Mouse (Mus musculus) thymus, adult 2 months (tissue): Measurements from ENCODE around the gene Acad10. TPM values are rescaled to one million over a fixed set of nuclear protein-coding genes. Genes with fewer than 3 reads are reported as not detected.

Experiments
- DNase-seq: peaks from one replicate; pipeline ENCODE4 v3.0.0; 2021
- H3K27ac ChIP-seq: fragments of 200-500 bp; 2 replicates; pipeline ENCODE4 v1.5.1; 2012; ENCODE audit warnings: low read length, control low read depth; ENCODE audit not compliant: control insufficient read depth, insufficient read depth
- H3K27me3 ChIP-seq: fragments of 200-500 bp; 2 replicates; pipeline ENCODE4 v1.6.1; 2012; ENCODE audit warnings: mild to moderate bottlenecking, low read length, moderate library complexity, mixed read lengths; ENCODE audit not compliant: control insufficient read depth, insufficient read depth
- H3K36me3 ChIP-seq: fragments of 200-500 bp; 2 replicates; pipeline ENCODE4 v1.6.1; 2012; ENCODE audit warnings: mild to moderate bottlenecking, low read length, moderate library complexity; ENCODE audit not compliant: control insufficient read depth, insufficient read depth
- H3K4me1 ChIP-seq: fragments of 200-500 bp; replicated peaks from 2 replicates; pipeline ENCODE4 v1.6.1; 2012; ENCODE audit warnings: low read length; ENCODE audit not compliant: control insufficient read depth, insufficient read depth
- H3K4me3 ChIP-seq: fragments of 200-500 bp; 2 replicates; pipeline ENCODE4 v1.5.1; 2012; ENCODE audit warnings: mild to moderate bottlenecking, low read length, control low read depth, moderate library complexity; ENCODE audit not compliant: control insufficient read depth, insufficient read depth
- CTCF ChIP-seq: fragments of 200-500 bp; IDR thresholded peaks from 2 replicates; pipeline ENCODE4 v1.5.1; 2012; ENCODE audit warnings: mild to moderate bottlenecking, control low read depth, low read length, moderate library complexity, borderline replicate concordance; ENCODE audit not compliant: control insufficient read depth, poor library complexity, insufficient read depth; ENCODE audit errors: extremely low read depth
- POLR2A ChIP-seq: fragments of 200-500 bp; IDR thresholded peaks from 2 replicates; pipeline ENCODE4 v1.6.1; 2012; ENCODE audit warnings: mild to moderate bottlenecking, low read length, control low read depth, moderate library complexity; ENCODE audit not compliant: control insufficient read depth, poor library complexity, insufficient read depth; ENCODE audit errors: extremely low read depth
- WGBS: fragments of 180-500 bp; shearing (Covaris S2); methylation state at CpG from one replicate; pipeline ENCODE4 v1.1.7; 2018; 5-methylcytosine and 5-hydroxymethylcytosine counted together
- polyA plus RNA-seq: library from polyadenylated mRNA; depleted of rRNA; stranded (reverse); fragments of >200 nt; gene quantifications from 2 replicates; pipeline ENCODE4 v1.2.3, GENCODE M21; 2012; rRNA removed

Acad10 gene
- polyA plus RNA-seq, 1 experiment: 7.2 TPM

DNA sequence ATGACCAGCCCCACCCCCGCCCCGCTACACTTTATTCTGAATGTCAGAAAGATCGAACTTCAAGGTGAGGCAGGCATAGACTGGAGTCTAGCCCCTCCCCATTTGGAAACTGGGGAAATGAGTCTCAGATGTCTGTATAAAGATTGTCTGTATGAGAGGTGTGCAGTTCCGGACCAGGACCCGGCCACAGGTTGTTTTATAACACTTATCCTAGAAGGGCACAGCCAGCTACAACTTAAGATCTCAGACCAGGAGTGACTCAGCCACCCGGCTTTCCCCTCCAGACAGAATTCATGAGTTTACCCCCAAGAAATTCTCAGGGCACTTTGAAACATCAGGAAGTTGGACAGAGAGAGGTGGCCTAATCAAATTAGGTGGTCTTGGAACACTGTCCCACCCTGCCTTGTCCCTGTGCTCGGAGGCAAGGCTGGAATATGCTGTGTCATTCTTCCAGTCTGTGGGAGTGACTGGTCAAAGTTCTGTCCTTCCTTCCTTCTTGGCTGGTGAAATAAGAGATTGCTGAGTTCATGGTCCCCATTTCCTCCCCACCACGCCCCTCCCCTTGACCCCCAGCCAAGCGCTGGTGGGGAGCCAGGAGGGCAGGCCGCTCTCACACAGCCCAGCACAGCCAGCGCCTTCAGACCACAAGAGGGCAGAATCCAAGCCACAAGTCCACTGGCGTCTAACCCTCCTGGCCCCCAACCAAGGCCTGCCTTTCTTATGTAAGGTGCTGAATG is 76.4 kb downstream of the Acad10 start:
- H3K4me3 ChIP-seq: no peak overlapping the region
- no peaks in the 10 kb centered on the region for H3K27me3 ChIP-seq
- WGBS: 44% methylated on average over 12 of the region's 12 CpGs
- no peaks in the 10 kb centered on the region for H3K36me3 ChIP-seq
- no peak overlapping the region for H3K27ac ChIP-seq
- 0 out of 2 replicates have a peak, but pooled peaks have one; percentile 28 for TF ChIP-seq CTCF
- TF ChIP-seq POLR2A: no peak
- peaks cover 25% of the 10 kb centered on the region for H3K4me1 ChIP-seq
- peak; percentile 21 for DNase-seq

DNA sequence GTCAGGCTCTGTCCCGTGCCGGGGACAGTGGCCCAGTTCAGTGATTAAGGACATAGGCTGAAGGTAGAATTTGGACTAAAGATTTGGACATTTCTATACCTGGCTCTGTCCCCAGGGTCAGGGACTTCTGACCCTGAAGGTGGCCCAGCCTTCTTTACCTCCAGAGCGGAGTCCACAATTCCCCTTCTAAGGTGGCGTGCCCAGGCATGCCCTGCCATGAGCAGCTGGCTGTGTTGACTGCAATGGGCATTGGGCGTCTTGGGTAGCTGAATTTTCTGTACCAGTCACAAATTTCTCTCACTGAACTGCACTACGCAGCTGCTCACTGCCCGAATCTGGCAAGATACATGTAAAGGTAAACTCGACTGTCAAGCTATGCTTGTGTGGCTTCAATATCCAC is 78.4 kb downstream of the Acad10 start:
- Histone ChIP-seq H3K27me3 (no peaks in the 10 kb centered on the region), H3K4me3 (no peak overlapping the region), H3K27ac (no peak overlapping the region), H3K36me3 (no peaks in the 10 kb centered on the region), H3K4me1 (peaks cover 21% of the 10 kb centered on the region)
- DNase-seq: no peak
- 92% methylated on average over 8 of the region's 8 CpGs for WGBS
- TF ChIP-seq POLR2A (no peak), CTCF (no peak)

DNA sequence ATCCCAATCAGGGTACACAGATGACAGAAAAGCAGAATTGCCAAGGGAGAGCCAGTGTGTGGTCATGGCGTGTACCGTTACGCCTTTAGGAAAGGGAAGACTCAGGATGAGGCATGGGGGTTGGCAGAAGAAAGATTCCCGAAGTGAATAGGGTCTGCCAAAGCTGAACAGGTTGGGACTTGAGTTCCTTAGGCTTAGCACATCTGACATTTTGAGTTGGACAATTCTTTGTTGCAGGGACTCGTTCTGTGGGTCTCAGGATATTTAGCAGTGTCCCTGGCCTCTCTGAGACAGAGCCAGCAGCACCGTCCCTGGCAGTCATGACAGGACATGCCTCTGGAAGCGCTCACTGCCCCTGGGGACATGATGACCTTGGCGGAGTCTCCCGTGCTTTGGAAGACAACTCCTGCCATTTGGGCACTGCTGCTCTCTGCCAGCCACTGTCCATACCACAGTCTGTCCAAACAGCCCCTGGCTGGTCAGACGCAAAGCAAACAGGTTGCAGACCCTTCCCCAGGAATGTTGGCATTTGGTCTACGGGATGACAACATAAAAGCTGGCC is 83.3 kb downstream of the Acad10 start:
- Histone ChIP-seq H3K27me3 (no peaks in the 10 kb centered on the region), H3K4me3 (no peak overlapping the region), H3K4me1 (peaks cover 12% of the 10 kb centered on the region), H3K27ac (no peak overlapping the region), H3K36me3 (no peaks in the 10 kb centered on the region)
- TF ChIP-seq CTCF (no peak), POLR2A (no peak)
- DNase-seq: no peak
- WGBS: 95% methylated on average over 11 of the region's 11 CpGs

DNA sequence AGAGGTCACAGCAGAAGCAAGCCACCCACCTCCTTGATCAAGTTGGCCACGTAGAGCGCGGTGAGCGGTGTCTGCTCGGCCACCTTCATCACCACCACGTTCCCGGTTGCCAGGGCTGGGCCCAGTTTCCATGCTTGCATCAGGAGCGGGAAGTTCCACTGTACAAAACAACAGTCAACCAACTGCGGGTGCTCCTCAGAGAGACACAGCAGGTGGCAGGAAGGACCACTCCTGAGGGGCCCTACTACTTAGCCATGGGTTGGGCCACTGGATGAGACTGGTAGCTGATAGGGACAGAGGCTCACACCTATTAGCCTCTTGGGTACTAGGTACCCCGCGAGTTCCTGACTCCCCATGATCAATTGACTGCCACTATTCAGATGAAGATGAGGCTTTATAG is 84.4 kb downstream of the Acad10 start:
- no peak overlapping the region for H3K4me3 ChIP-seq
- DNase-seq: no peak
- peaks cover 12% of the 10 kb centered on the region for H3K4me1 ChIP-seq
- H3K36me3 ChIP-seq: no peaks in the 10 kb centered on the region
- H3K27ac ChIP-seq: no peak overlapping the region
- no peaks in the 10 kb centered on the region for H3K27me3 ChIP-seq
- WGBS: 97% methylated on average over 11 of the region's 11 CpGs
- TF ChIP-seq POLR2A: no peak
- TF ChIP-seq CTCF: no peak

DNA sequence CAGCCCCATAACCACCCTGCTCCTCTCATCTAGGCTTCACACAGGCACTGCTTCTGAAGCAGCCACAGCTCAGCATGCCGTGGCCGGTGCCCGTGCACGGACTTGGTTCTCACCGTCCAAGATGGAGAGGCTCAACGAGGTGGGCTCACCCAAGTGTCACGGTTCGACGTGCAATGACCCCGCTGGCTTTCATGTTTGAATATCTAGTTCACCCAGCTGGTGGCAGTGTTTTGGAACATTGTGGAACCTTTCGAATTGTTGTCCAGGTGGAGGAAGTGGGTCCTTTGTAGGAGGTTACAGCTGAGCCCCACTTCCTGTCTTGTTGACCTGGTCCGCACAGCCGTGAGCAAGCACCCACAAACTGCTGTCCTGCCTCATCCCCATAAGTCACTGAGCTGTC is 86.2 kb downstream of the Acad10 start:
- H3K4me1 ChIP-seq: peaks cover 12% of the 10 kb centered on the region
- 79% methylated on average over 13 of the region's 13 CpGs for WGBS
- no peaks in the 10 kb centered on the region for H3K36me3 ChIP-seq
- H3K27ac ChIP-seq: peak overlapping the region; percentile 35; the same call in 1 of the 2 replicates
- H3K27me3 ChIP-seq: no peaks in the 10 kb centered on the region
- peak; percentile 60 for DNase-seq
- H3K4me3 ChIP-seq: no peak overlapping the region
- TF ChIP-seq CTCF (no peak), POLR2A (no peak)

Other genes starting within 250 kb of the Acad10 start
- 1.8 and 5.0 TPM in 2 replicates for gene Tmem116, start 208.6 kb downstream of the Acad10 start, polyA plus RNA-seq
- gene Erp29, start 208.0 kb downstream of the Acad10 start, polyA plus RNA-seq: 45.1 and 52.7 TPM in 2 replicates
- gene Adam1b, start 157.1 kb downstream of the Acad10 start, polyA plus RNA-seq: not detected in 2 replicates
- gene Adam1a, start 115.0 kb downstream of the Acad10 start, polyA plus RNA-seq: 4.0 and 6.8 TPM in 2 replicates
- gene Gm42878, start 115.0 kb downstream of the Acad10 start, polyA plus RNA-seq: not detected in 2 replicates
- gene Mapkapk5, start 114.6 kb downstream of the Acad10 start, polyA plus RNA-seq: 38.7 and 49.3 TPM in 2 replicates
- gene Aldh2, start 66.7 kb downstream of the Acad10 start, polyA plus RNA-seq: 203 and 217 TPM in 2 replicates
- gene Acad12, start 41.6 kb downstream of the Acad10 start, polyA plus RNA-seq: 3.9 and 8.8 TPM in 2 replicates
- gene Brap, start within 50 bp of the Acad10 start, polyA plus RNA-seq: 38.7 and 46.9 TPM in 2 replicates
- gene Atxn2, start 50.8 kb upstream of the Acad10 start, polyA plus RNA-seq: 205 and 216 TPM in 2 replicates
- 48.3 and 80.5 TPM in 2 replicates for gene Sh2b3, start 177.1 kb upstream of the Acad10 start, polyA plus RNA-seq
- 23.3 and 25.3 TPM in 2 replicates for gene Pheta1, start 188.5 kb upstream of the Acad10 start, polyA plus RNA-seq